Mouse (Mus musculus) spleen, adult 12 weeks (tissue): ENCODE results near the gene Cep97.
"Not testable (repeated sequence)": the region's sequence is repeated elsewhere in the genome, so short reads cannot be mapped to it uniquely, and the experiment has no call there.

Source experiments
- DNase-seq: peaks from one replicate; pipeline ENCODE4 v3.0.0; 2022; ENCODE audit warnings: low spot score

The Cep97 gene

DNA sequence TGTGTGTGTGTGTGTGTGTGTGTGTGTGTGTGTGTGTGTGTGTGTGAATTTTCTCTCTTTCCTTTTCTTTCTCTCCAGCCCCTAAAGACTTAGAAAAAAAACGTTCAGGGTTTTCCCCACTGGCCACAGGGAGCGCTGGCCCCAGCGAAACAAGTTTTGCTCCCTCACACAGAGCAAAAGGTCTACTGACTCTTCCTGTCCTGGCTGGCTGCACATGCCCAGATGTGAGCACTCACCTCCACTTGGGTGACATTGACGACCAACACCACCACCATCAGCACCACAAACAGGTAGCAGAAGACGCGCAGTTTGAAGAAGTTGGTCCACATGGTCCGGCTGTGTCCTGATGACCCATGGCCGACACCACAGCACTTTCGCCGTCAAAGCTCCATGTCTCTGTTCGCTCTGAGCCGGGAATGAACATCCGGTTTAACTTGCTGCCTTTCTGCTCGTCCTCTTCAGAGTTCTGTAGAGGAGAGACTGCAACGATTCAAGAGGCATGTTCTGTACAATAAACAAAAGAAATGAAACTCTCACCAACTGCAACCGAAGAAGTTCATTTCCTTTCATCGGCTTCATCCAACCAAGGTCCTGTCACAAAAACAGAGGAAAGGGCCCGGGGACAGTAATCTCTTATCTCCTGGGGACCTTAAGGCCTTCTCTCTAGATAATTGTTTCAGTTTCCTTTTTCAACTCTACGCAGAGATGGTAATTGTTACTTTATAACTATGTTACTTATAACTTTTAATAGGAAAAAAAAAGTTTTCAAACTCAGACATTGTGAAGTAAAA lies 44.1 kb downstream of the Cep97 start:
- DNase-seq: no peak

DNA sequence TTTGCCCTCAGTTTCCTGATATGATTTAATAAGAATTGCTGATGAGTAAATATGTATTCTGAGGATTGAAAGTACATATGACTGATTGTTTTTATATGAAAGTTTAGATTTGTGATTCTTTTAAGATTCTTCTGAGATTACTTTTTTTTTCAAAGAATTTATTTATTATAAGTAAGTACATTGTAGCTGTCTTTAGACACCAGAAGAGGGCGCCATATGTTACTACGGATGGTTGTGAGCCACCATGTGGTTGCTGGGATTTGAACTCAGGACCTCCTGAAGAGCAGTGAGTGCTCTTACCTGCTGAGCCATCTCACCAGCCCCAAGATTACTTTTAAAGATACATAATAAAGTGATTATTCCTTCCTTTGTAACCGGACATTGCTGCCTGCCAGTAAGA lies 45.2 kb downstream of the Cep97 start:
- DNase-seq: no peak

DNA sequence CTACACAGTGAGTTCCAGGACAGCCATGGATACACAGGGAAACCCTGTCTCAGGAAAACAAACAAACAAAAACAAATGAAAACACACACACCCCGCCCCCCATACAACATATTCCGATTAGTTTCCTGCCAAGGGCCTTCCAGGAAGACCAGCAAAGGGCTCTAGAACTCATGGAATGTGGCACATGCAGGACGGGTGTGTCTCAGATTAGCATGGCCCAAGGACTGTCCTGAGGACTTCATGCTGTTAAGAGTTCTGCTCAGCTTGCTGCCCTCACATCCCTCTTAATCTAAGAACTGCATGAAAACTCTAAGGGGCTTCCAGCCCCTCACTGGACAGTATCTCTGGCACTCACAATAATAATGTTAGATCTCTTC lies 46.1 kb downstream of the Cep97 start:
- DNase-seq: no peak

DNA sequence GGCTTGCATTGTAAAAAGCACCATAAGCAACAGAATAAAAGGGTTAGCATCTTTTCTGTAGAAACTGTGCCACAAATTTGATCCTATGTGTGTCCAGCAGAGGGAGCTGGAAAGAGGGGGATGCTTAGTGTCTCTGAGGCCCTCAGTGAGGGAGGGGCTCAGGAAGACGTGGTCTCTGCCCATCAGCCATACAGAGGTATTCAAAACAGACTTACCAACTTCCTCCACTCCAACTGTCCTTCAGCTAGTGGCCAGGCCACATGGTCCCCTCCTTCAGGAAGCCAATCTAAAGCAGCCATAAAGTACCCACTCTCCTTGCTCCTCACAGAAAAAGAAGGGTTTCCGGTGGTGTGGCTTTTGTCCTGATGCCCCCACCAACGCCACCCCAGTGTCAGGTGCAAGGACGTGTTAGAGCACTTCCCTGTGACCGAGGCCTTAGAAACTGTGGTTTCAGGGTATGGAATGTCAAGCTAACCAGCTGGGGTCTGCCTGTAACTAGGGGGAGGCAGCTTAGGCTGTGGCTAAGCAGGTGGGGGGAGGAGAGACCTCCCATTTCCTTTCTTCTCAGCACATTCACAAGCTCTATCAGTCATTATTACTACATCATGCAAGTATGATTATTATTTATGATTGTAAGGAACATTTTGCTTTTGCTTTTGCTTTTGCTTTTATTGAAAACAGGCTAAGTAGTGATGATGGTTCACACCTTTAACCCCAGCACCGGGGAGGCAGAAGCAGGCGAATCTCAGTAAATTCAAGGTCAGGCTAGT lies 46.7 kb downstream of the Cep97 start:
- DNase-seq: no peak

DNA sequence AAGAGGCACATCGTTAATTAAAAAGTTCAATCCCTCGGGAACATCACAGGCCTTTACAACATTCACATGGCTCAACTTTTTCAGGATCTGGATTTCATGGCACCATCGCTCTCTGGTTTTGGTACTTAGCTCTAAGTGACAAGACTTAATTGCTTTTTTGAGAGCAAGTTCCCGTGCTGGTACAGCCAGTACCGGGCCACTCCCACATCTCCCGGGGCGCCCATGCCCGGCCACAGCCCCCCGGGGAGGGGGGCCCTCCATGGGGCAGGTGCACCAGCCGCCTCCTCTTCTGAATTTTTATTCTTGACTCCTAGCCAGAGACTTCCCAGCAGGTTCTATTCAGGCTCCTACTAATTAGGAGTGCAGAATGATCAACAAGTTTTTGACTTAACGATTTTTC lies 50.4 kb downstream of the Cep97 start:
- DNase-seq: no peak

DNA sequence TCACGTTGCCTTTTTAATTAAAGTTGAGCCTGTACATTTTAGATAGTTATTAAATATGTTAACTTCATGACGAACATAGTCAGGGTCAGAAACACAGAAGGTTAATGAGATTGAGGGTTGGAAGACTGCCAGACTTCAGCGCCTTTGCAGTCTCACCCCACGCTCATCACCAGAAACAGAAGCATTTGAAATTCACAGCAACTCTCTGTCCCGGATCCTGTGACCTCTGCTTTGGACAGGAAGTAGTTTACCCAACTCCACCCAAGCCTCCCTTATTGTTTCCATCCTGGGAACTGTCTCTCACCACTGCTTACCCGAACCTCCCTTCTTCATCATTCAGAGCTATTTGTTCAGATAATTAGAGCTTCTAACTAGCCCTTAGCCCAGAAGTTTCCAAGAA lies 58.6 kb downstream of the Cep97 start:
- DNase-seq: no peak

DNA sequence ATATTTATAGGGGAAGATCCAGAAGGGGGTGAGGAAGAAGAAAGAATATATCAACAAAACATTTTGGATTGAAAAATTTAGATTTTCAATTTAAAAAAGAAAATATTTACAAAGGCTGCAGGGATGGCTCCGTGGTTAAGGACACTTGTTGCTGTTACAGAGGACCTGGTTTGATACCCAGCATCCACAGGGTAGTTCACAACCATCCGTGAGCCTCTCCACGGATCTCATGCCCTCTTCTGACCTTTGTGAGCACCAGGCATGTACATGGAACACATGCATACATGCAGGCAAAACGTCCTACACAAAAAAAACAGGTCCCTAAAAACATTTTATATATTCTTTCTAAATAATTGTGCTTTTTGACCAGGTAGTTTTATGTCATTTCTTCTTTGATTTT lies 70.8 kb downstream of the Cep97 start:
- DNase-seq: no peak

DNA sequence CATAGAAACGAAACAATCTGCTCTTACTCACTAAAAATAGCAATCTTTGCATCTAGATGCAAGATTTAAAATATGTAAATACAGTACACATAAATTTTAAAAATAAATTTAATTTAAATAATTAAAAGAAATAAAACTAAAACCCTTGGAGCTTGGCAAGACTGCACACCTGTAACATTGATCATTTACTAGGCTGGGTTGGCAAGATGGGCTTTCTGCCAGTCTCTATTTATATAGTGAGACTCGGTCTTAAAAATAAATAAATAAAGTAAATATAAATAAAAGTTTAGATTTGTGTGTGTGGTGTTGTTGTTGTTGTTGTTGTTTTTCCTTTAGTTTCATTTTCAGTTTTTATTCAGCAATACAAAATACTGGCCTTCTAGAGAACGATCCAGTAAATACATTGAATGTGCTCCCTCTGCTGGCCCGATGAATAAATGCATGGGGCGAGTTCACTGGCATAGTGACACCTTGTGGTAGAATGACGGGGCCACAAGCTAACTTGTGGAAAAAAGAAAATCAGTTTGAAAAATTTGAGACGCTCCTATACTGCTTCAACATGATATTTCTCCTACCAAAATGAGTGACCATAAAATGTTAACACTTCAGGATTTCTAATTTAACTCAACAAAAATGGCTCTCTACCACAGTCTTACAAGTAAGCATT lies 71.4 kb downstream of the Cep97 start:
- peak; percentile 47 for DNase-seq

DNA sequence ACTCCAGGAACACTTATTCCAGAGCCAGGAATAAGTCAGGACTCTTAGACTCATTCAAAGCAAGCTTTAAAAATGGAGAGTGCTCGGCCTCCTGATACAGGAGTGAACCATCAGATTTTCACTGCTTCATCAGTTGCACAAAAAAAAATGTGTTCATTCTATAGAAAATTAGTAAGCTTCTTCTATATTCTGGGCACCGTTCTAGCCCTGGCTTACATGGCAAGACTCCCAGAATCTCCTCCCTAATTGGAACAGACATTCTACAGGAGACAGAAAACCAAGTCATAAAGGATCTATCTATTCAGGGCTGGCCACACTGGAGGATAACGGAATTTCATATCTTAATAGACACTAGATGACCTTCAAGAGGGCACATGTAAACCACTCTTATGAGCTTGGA lies 73.6 kb downstream of the Cep97 start:
- DNase-seq: no peak

DNA sequence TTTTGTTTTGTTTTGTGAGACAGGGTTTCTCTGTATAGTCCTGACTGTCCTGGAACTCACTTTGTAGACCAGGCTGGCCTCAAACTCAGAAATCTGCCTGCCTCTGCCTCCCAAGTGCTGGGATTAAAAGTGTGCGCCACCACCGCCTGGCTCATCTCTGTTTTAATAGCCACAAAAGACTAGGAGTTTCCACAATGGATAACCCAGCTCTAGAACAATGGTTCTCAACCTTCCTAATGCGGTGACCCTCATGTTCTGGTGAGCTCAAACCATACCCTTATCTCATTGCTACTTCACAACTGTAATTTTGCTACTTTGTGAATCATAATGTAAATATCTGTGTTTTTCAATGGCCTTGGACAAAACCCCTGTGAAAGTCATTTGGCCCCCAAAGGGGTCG lies 75.2 kb downstream of the Cep97 start:
- not testable (repeated sequence) for DNase-seq

DNA sequence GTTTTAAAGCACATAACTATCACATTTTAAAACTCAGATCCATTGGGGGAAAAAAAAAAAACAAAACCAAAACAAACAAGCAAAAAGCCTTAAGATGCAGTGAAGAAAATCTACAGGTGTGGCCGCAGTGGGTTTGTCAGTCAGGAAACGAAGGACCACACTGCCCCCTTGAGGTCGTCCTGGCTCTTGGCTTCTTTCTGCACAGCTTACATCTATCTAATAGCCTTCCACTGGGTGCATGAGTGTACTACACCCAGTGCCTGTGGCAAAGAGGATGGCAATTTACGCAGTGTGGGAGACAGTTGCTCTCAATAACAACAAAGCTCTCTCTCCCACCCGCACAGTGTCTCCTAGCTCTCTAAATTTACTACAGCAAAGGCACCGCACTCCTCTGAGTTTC lies 76.2 kb downstream of the Cep97 start:
- peak; percentile 35 for DNase-seq

DNA sequence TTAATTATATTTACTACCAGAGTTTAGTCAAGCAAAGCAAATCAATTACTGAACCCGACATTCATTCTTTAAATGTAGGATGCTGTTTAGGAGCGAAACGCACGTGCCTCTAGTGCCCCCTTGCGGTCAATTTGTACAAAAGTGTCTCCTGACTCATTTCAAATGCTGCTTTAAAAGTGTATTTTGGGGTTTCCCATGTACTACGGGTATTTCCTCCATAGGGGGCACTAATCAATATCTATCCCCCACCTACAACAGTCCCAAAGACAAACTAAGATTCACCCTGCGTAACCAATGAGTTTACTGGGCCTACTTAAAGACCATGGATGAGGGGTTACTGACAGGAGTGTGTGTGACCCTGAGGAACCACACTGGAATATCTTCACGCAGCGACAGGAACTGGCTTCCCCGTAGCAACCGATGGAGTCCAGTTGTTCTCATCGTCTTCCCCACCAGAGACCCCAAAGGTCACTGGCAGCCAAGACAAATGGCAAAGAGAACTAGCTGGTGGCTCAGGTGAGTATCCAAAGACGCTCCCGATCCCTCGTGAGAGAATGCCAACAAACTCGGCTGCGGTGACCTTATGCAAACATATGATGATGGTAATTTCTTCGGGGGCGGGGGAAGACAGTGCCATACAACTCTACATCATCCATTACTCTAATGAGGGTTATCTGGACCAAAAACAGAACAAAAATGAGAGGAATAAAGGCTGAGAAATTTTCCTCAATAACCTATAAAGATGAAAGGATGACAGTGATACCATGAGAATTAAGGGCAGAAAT lies 81.5 kb downstream of the Cep97 start:
- peak; percentile 31 for DNase-seq

DNA sequence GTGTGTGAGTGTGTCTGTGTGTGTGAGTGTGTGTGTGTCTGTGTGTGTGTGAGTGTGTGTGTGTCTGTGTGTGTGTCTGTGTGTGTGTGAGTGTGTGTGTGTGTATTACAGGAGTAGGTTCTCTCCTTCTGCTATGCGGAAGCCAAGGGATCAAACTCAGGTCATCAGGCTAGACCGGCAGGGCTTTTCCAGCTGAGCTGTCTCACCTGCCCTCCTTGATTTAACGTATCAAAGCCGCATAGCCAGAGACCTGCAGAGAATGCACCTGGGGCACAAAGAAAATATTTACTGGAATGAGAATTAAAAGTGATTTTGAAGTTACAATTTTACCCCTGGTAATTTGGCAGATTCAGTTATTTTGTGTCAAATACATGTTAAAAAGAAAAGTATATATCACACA lies 82.1 kb downstream of the Cep97 start:
- no peak for DNase-seq

DNA sequence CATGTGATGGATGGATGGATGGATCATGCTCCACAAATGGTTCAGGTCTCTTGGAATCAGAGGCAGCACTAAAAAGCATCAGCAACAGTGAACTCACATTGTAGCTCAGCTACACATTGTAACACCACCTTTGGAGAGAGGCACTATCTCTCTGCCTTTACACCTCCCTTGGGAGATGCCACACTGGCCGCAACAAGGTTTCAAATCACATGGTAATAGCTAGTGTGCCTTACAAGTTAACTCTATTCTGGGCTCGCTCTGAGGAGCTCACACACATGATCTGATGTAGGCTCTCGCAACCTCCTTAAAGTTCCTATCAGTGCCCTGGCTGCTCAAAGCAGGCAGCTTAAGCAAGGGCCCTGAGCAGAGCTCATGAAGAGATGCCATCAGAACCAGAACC lies 84.2 kb downstream of the Cep97 start:
- DNase-seq: no peak
